Mouse (Mus musculus) cerebellum, adult 11-12 months (tissue): Measurements from ENCODE around the gene Igfbp7.

Experiments used
- DNase-seq: peaks from one replicate; pipeline ENCODE4 v3.0.0; 2022

The Igfbp7 gene

DNA sequence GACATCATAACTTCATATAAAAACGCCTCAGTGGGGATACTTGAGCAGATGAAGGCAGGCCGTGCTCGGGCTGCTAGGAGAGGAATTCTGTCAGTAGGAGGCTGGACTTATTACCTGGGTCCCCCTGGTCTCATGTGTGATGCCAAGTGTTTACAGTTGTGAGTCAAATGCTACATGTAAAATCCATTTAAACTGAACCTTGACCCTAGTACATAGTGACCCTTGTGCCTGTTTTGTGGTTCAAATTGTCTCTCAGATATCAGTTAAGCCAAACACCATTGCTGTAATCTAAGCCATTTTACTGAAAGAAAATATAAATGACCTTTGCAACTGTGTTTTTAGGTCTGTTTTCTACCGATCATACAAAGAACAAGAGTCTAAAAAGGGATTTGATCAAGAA is 67.8 kb downstream of the Igfbp7 start:
- no peak for DNase-seq

DNA sequence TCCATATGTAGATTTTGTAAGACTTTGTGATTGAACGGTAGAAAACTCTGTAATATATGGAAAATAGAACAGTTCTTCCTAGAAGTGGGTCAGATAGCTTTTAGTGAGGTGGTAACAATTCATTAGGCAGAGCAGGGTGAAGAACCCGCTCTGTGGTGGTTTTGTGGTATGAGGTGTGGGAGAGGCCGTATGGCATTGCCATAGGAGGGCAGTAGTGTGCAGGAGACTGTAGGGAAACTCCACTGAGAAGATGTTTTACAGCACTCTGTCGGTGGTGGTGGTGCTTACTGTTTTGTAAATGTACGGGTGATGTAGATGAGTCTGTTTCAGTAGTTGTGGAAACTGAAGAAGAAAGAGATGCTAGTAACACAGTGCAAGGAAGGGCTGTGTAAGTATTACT is 77.7 kb downstream of the Igfbp7 start:
- no peak for DNase-seq

DNA sequence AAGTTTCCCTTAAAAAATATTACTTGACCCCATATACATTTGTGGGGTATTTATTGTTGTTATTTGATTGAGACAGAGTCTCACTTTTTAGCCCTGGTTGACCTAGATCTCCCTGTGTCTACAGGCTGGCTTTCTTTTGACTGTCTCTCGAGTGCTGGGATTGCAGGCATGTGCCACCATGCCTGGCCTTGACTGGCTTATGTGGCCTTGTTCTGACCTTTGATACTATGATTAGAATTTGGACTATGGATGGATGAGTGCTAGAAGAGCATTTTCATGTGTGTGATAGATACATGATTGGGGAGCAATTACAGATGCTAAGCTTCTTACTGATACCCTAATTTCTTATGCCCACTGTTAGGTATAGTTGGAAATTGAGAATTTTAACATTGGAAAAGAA is 82.9 kb downstream of the Igfbp7 start:
- no peak for DNase-seq

DNA sequence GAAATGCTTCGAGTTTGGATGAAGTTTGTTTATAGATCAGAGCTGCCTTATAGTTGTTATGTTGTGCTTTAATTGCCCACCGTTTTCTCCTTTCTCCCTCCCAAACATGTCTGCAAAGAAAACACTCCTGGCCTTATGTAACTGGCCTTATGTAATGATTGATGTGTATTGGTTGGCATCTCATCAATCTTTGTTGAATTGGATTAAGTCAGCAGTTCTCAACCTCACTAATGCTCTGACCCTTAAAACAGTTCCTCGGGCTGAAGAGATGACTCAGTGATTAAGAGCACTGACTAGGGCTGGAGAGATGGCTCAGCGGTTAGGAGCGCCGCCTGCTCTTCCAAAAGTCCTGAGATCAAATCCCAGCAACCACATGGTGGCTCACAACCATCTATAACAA is 92.9 kb downstream of the Igfbp7 start:
- DNase-seq: no peak

DNA sequence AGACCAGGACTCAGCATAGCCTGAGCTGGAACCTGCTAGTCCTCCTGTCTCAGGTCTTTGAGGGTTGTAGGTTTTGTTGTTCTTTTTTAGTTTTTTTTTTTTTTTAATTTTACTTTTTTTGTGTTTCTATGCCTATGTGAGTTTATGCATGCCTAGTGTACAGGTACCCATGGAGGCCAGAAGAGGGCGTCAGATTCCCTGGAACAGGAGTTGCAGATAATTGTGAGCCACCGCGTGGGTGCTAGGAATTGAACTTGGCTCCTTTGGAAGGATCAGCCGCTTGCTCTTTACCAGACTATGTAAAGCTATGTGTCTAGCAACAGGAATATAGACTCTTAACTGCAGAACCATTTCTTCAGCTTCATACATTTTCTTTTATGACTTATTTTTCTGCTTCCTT is 93.6 kb downstream of the Igfbp7 start:
- no peak for DNase-seq

DNA sequence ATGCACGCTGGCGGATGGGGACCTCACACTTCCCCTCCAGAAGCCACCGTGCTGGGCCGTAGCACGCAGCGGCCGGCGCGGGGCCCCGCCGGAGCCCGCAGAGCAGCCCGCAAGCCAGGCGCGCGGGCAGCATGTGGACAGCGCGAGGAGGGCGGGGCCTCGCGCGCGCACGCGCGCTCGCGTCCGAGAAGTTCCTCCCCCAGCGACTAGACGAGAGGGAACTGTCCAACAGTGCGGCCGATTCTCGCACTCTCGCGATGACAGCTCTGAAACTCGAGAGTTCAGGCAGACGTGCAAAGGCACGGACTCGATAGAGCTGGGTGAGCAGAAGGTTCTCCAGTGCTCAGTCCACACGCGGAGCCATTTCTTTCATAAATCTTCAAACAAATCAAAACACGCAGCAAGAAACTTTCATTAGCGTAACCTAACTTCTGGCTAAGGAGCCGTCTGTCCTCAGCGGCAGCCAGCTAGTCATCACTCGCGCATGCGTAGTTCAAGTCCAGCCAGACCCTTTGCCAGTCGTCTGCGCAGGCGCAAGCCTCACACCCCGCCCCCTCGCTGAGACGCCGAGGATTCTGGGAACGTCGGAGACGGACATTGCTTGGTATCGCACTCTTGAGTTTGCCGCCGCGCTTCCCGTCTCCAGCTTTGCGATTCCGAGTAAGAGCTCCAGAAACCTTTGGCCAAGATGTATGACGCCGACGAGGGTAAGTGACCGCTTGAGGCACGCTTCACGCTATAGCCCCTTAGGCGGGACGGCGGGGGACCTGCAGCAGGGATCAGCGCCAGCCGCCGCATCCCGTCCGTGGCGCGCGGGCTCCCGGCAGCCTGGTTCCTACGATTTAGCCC is 97.7 kb downstream of the Igfbp7 start, which contains the start of the genes Noa1 and Polr2b:
Noa1 (minus strand) TSS at position 161 of the 849 bp plus-strand sequence.
Polr2b (plus strand) TSS at position 224 of the 849 bp plus-strand sequence.
- peak; percentile 97 for DNase-seq

DNA sequence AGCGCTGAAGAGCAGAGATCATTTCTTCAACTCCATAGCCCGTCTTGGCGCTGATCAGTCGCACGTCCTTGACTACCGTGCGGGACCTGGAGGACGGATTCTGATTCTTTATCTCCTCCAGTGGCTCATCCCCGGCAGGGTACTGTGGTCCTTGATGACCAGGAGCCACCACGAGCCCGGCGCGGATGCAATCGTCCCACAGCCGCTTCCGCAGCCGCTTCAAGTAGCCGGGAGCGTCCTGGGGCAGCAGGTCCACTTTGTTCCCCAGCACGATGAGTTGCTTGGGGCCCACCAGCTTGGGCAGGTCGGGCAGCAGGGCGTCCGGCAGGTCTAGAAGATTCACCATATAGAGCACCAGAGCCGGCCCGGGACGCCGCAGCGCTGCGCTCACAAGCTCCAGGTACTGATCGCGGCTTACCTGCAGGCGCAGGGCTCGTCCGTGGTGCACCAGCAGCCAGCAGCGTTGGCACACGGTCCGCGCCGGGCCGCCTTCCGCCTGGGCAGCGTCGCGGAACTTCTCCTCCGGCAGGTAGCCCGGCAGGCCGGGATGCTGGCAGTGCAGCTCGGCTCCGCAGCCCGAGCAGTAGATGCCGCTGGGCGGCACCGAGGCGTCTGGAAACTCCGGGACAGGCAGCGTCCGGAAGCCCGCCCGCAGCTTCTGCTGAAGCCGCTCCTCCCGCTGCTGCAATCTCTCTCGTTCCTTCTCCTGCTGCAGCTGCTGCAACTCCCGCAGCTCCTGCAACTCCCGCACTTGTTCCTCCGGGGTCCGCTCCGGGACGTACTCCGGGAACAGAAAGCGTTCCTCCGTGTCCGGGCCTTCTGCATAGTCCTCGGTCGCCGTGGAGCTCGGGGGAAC is 98.6 kb downstream of the Igfbp7 start:
- no peak for DNase-seq

- DNase-seq: no peak
Measured at GRCm38 (mm10) chr5:77307821-77308553, 99.9 kb downstream of the Igfbp7 start.

DNA sequence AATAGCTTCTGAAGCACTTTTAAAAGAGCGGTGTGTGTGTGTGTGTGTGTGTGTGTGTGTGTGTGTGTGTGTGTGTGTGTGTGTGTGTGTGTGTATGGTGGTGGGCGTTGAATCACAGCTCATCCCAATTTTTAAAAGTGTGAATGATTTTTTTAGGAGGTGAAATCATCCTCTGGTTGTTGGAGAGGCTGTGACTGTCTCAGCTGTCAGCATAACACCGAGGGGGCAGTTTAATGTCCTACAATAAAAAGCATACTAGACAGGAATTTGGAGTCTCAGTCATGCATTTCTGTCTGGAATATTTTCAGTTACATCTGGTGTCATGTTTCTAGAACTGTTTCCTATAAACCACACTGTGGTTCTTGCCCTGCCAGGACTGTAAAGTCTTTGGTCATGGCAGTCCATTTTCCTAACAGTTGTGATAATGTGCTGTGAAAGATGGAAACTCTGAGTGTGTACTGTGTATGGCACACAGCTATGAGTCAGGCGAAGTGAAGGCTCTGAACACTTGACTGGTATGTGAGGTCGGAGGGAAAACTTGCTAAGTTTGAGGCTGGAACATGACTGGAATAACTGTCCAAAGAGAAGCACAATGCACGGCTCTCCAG is 106.4 kb downstream of the Igfbp7 start:
- DNase-seq: no peak

DNA sequence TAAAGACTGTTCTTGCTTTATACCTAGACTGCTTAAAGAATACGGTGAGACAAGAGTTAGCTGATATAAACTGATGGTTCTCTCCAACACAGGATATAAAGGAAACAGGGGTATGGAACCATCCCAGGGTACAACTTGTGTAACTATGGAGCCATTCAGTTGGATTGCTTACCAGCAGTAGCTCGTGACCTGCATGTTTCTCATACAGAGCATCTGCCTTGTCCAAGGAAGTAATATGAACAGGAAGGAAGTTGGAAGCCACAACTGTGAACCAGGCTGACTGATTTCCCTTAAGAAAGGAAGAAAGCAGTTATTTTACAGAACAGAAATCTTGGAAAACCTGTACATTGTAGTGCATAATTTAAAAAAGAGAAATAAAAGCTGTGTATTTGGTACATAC is 108.4 kb downstream of the Igfbp7 start:
- no peak for DNase-seq
